Mouse (Mus musculus) heart, postnatal 14 days (tissue): ENCODE results near the gene Magt1. TPM values are rescaled to one million over a fixed set of nuclear protein-coding genes. Genes with fewer than 3 reads are reported as not detected.
A peak's percentile ranks its signal among the peaks of the same experiment; 100 is the strongest.
"Not testable (repeated sequence)": the region's sequence is repeated elsewhere in the genome, so short reads cannot be mapped to it uniquely, and the experiment has no call there.

Source experiments
- DNase-seq, 2 experiments: peaks; one replicate each; pipeline ENCODE4 v3.0.0; 2021 to 2022
- intact Hi-C: fragments of 180-260 bp; cut with DNase I; formaldehyde crosslinking; loops from one replicate; pipeline ENCODE4 v1.15.1; 2025
- long read RNA-seq, 2 experiments: library from polyadenylated mRNA; stranded (forward); transcript quantifications; one replicate each; pipeline ENCODE4 v2.0.0; 2021
- total RNA-seq, 2 experiments: library from RNA; stranded (reverse); gene quantifications; 2 replicates each; pipeline ENCODE4 v1.2.3; 2021

The Magt1 gene
- total RNA-seq = 10 to 100 TPM; 30.2 to 40.6 TPM
- long read RNA-seq, experiment 1, full-length matches to known transcripts = 29 of 33 reads
- long read RNA-seq, experiment 1, partial matches to known transcripts = 0 of 33 reads
- long read RNA-seq, experiment 1, other reads (novel, unspliced or antisense) = 4 of 33 reads
- long read RNA-seq, experiment 2, full-length matches to known transcripts = 24 of 27 reads
- long read RNA-seq, experiment 2, partial matches to known transcripts = 0 of 27 reads
- long read RNA-seq, experiment 2, other reads (novel, unspliced or antisense) = 3 of 27 reads

- DNase-seq = peak; percentile 82 to 86
- intact Hi-C loops = loop anchor here (2.0 to 10.0 kb wide), 2 partner anchors 85 to 177 kb away; no protein-coding TSS in a partner anchor
Measured at GRCm38 (mm10) chrX:106011465-106012159, at the start of gene Magt1. Gene Magt1 (minus strand): TSS chrX:106011906.

DNA sequence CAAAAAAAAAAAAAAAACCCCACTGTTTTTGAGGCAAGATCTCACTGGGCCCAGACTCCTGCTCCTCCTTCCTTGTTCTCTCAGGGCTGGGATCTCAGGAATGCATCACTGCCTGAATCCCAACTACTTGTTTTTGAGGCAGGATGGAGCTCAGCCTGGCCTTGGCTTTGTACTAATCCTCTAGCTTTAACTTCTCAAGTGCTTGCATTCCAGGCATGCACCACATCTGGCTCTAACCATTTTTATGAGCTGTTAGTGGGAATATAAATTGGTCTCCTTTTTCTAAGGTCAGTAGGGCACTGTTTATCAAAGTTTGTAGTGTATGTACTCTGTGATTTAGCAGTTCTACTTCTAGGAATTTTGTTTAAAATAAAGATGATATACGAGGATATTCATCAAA is 36.5 kb upstream of the Magt1 start:
- DNase-seq = no peak
- intact Hi-C loops = no loop called here

- intact Hi-C loops = no loop called here
- no peak for DNase-seq
Measured at GRCm38 (mm10) chrX:106045928-106046327, 34.2 kb upstream of the Magt1 start.

- intact Hi-C loops = no loop called here
- no peak for DNase-seq
Measured at GRCm38 (mm10) chrX:106045455-106045854, 33.7 kb upstream of the Magt1 start.

GRCm38 (mm10) chrX:106043863-106044617 is 32.3 kb upstream of the Magt1 start:
- no peak for DNase-seq
- intact Hi-C loops = no loop called here

DNA sequence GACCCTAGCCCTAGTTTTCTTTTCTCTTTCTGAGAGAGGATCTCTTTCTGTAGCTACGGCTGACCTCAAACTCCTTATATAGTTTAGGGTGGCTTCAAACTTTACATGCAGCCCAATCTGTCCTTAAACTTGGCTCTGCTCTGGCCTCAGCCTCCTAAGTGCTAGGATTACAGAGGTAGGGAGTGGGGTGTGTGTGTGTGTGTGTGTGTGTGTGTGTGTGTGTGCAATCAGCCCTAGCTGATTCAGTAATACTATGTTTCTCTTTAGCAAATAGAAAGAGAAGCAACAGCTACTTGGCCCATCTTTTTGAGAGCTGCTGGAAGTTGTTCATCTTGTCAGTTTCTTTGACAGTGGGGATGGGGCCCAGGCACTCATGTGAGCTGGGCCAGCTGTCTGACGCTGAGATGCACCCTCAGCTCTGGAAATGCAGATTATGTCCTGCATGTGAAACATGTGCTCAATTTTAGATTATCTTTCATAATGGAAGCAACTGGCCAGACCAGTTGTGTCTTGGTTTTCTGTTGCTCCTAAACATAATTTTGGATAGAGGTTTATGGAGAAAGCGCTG is 25.6 kb upstream of the Magt1 start:
- intact Hi-C loops = no loop called here
- DNase-seq = no peak

DNA sequence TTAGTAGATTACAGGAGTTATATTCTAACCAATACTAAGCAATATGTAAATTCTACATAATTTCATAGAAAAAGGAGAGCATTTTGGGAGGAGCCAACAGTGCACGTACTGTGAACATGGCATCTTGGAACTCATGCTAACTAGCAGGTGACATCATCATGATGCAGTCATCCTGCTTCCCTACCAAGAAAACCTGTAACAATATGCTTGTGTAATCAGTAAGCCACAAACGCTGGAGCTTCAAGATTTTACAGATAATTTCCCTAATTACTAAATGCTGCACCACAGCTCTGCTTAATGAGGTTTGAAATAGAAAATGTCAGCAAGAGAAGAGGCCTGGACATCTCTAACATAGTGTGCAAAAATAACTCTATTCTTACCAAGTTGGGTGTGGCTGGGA is 24.0 kb upstream of the Magt1 start:
- intact Hi-C loops = no loop called here
- no peak for DNase-seq

- intact Hi-C loops = no loop called here
- DNase-seq = no peak
Measured at GRCm38 (mm10) chrX:106031124-106031523, 19.4 kb upstream of the Magt1 start.

GRCm38 (mm10) chrX:106030176-106030575 is 18.5 kb upstream of the Magt1 start:
- intact Hi-C loops = no loop called here
- DNase-seq = no peak

GRCm38 (mm10) chrX:106027343-106027674 is 15.6 kb upstream of the Magt1 start:
- intact Hi-C loops = loop anchor here (2.0 to 5.0 kb wide), 3 partner anchors 73 to 160 kb away; partner anchors contain the start of gene Pgk1
- DNase-seq = no peak

DNA sequence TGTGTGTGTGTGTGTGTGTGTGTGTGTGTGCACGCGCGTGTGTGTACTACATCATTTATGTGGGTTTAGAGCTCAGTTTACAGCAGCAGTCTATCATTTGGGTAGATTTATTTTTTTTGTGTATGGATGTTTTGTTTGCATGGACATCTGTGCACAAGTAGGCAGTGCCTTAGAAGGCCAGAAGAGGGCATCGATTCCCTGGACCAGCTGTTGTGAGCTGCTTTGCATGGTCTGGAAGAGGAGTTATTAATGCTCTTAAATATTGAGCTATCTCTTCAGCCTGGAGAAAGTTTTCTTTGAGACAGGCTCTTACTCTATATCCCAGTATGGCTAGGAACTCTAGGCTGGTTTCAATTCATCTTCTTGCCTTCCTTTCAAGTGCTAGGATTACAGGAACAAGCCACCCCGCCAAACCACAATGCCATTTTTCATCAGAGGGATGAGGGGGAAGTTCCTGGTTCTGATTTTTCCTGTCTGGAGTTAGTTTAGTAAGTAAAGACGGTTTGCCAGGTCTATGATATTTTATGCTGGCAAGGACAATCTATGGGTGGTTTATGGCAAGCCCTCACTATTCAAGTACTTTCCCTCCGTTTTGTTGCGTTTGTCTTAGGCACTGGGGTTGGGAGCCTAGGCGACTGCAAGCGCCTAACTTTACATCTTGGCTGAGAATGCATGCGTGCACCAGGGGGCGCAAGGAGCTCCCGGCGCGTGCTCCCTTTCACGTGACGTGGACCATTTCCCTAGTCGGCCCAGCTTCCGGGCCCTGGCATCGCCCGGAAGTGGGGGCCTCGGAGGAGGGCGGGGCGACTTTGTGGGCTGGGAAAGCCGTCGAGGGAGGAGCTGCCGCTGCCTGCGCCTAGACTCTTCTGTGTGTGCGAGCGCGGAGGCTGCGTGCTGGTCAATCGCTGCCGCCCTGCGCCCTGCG is 15.0 kb upstream of the Magt1 start, which contains the start of gene Atp7a:
Atp7a (plus strand) TSS at position 859 of the 925 bp plus-strand sequence.
- DNase-seq = peak; percentile 91 to 92
- intact Hi-C loops = loop anchor here (2.0 to 5.0 kb wide), 3 partner anchors 74 to 161 kb away; partner anchors contain the start of gene Pgk1

- intact Hi-C loops = loop anchor here (10.0 kb wide), 1 partner anchor 183 kb away; no protein-coding TSS in a partner anchor
- no peak for DNase-seq
Measured at GRCm38 (mm10) chrX:106017516-106017915, 5.8 kb upstream of the Magt1 start.

- no peak for DNase-seq
- intact Hi-C loops = loop anchor here (10.0 kb wide), 1 partner anchor 182 kb away; no protein-coding TSS in a partner anchor
Measured at GRCm38 (mm10) chrX:106017102-106017501, 5.4 kb upstream of the Magt1 start.

DNA sequence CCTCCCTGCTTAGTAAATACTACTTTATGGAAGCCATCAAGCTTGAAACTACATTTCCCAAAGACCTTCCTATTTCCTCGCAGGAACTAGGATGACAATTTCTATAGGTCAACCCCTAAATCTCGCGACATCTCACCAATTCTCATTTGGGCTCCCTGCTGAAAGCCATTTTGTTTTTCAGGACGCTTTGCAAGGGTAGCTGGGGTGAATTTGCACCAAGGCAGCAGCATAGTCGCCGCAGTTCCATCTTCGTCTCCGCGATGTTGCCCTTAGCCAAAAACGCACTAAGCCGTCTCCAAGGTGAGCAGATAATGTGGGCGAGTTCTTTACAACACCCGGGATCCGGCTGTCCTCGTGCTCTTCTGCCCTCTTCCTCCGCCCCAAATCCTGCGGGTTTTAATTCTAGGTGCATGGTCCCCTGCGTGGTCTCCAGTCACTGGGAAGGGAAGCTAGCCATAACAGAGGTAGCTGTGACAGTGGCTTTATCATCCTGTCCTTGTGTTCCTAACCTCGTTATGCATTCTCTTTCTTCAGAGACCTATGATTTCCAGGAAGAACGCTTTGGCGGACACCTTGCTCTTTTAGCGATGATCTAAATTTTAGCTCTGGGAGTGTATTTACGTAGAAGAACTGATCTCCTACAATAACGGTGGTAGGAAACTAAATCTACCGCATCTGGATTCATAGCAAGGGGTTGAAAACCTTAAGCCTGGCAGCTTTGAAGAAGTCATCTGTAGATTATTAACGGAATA is 4.0 kb upstream of the Magt1 start, which contains the start of gene Cox7b:
Cox7b (plus strand) TSS at position 130 of the 752 bp plus-strand sequence.
- peak; percentile 66 to 76 for DNase-seq
- intact Hi-C loops = loop anchor here (10.0 kb wide), 1 partner anchor 181 kb away; no protein-coding TSS in a partner anchor

- DNase-seq = not testable (repeated sequence)
- intact Hi-C loops = loop anchor here (10.0 kb wide), 1 partner anchor 180 kb away; no protein-coding TSS in a partner anchor
Measured at GRCm38 (mm10) chrX:106014741-106015377, 3.2 kb upstream of the Magt1 start.

- peak; percentile 40 to 64 for DNase-seq
- intact Hi-C loops = loop anchor here (2.0 to 10.0 kb wide), 2 partner anchors 86 to 178 kb away; no protein-coding TSS in a partner anchor
Measured at GRCm38 (mm10) chrX:106013217-106013616, 1.5 kb upstream of the Magt1 start.

DNA sequence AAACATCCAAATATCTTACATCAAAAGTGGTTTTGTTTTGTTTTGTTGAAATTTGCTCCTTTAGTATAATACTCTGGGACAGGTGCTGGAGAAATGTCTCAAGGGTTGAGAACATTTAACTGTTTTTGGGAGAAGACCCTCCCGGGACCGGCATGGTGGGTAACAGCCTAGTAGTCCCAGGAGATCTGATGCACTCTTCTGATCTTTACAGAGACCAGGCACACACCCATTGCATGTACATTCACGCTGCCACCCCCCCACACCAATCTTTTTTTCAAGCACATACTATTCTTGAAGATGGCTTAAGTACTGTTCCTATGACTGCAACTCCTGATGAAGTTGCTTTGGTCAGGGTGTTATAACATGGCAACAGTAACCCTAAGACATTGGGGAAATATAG is 853 bp upstream of the Magt1 start:
- intact Hi-C loops = loop anchor here (2.0 to 10.0 kb wide), 2 partner anchors 86 to 178 kb away; no protein-coding TSS in a partner anchor
- no peak for DNase-seq

- no peak for DNase-seq
- intact Hi-C loops = loop anchor here (10.0 kb wide), 1 partner anchor 176 kb away; no protein-coding TSS in a partner anchor
Measured at GRCm38 (mm10) chrX:106010762-106011161, 944 bp downstream of the Magt1 start.
